Mouse (Mus musculus) cortical plate, adult 2 months (tissue): ENCODE measurements at regions not wholly inside any gene's neighbourhood (a gene's known extent, or its start where the extent isn't known, plus 50 kb on each side); places are given as distances from the start of the nearest gene placed in this dataset.

ENCODE experiments used
- CTCF ChIP-seq: fragments of 200-500 bp; IDR thresholded peaks from 2 replicates; pipeline ENCODE4 v1.5.1; 2011; ENCODE audit warnings: mild to moderate bottlenecking, control low read depth, low read length; ENCODE audit not compliant: insufficient read depth; ENCODE audit errors: extremely low read depth
- POLR2A ChIP-seq: fragments of 200-500 bp; IDR thresholded peaks from 2 replicates; pipeline ENCODE4 v1.6.1; 2011; ENCODE audit warnings: mild to moderate bottlenecking, low read length, control low read depth; ENCODE audit not compliant: insufficient read depth; ENCODE audit errors: extremely low read depth

DNA sequence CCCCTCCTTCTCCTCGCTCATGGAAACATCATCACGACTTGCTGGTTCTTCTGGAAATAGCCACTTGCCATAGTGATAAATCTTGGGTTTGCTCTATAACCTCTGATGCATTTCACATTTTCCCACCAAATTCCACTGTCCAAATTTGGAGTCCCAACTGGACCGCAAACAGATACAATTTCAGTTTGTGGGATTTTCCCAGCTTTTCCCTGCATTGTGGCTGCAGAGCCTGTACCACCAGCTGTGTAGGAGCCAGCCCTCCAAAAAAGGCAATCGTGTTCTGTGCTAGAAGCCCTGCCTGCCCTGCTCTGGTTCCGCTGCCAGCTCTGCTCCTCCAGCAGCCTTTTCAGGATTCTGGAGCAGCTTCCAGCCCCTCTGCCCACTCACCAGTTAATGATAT lies 291.4 kb downstream of the Gsdmc2 start:
- no peak for TF ChIP-seq POLR2A
- TF ChIP-seq CTCF, result no peak
